Comparison of ENCODE assay signal across 10 mouse cellular contexts in genomic region chr19:43546337-43547117, GRCm38 (mm10). TPM values are rescaled to one million over a fixed set of nuclear protein-coding genes. Genes with fewer than 3 reads are reported as not detected.
DNase-seq lines count a peak whose midpoint lies in the region; ATAC-seq and TF ChIP-seq lines count a peak whose summit lies in the region.
"Had no signal": no experiment of that assay in that cellular context is flagged by ENCODE, and none has a peak within 500 bp of the region (broad histone marks: within the 10 kb centered on the region; RNA-seq: fewer than 3 reads in every experiment).

No protein-coding gene starts in this region.

- H3K27me3 ChIP-seq in embryonic facial prominence, embryonic 10.5 days (replicated peaks; ENCODE audit: low read depth, poor library complexity, severe bottlenecking) = peaks cover 90% of the 10 kb centered on the region
- no peaks in the 10 kb centered on the region for H3K27me3 ChIP-seq in hindbrain, postnatal 0 days (ENCODE audit: insufficient read depth, low read length)
- no peaks in the 10 kb centered on the region for H3K27me3 ChIP-seq in neural tube, embryonic 11.5 days (ENCODE audit: control insufficient read depth, insufficient read depth, low read length)
- peaks cover 5% of the 10 kb centered on the region for H3K27me3 ChIP-seq in lung, postnatal 0 days (replicated peaks; ENCODE audit: insufficient read depth, low read length)

- no peak for TF ChIP-seq EP300 in lung, postnatal 0 days (IDR thresholded peaks at IDR 0.05)

- H3K36me3 ChIP-seq in embryonic facial prominence, embryonic 10.5 days (replicated peaks) = no peaks in the 10 kb centered on the region
- no peaks in the 10 kb centered on the region for H3K36me3 ChIP-seq in hindbrain, postnatal 0 days (ENCODE audit: insufficient read depth, low read length)
- no peaks in the 10 kb centered on the region for H3K36me3 ChIP-seq in neural tube, embryonic 11.5 days (ENCODE audit: control insufficient read depth, insufficient read depth, low read length)
- H3K36me3 ChIP-seq in lung, postnatal 0 days (ENCODE audit: insufficient read depth, low read length) = no peaks in the 10 kb centered on the region

- no peak overlapping the region for H3K9ac ChIP-seq in hindbrain, postnatal 0 days (replicated peaks; ENCODE audit: low read length)
- peak overlapping the region; percentile 6; the same call in 1 of the 2 replicates for H3K9ac ChIP-seq in neural tube, embryonic 11.5 days (ENCODE audit: low read length)
- no peak overlapping the region for H3K9ac ChIP-seq in lung, postnatal 0 days (replicated peaks; ENCODE audit: low read depth)

- intact Hi-C loops in gastrocnemius, adult 2 months (cut with DNase I) = no loop called here

- H3K4me3 ChIP-seq in gastrocnemius, adult 2 months = no peak overlapping the region
- peak overlapping the region; percentile 45 for H3K4me3 ChIP-seq in embryonic facial prominence, embryonic 10.5 days
- no peak overlapping the region for H3K4me3 ChIP-seq in hindbrain, postnatal 0 days (ENCODE audit: low read length)
- H3K4me3 ChIP-seq in neural tube, embryonic 11.5 days (ENCODE audit: low read depth, low read length) = no peak overlapping the region
- H3K4me3 ChIP-seq in lung, postnatal 0 days (ENCODE audit: low read depth, low read length) = no peak overlapping the region
- H3K4me3 ChIP-seq: megakaryocyte, embryonic 14.5 days had no signal

- no peak overlapping the region; the same call in 1 of the 2 replicates for H3K27ac ChIP-seq in gastrocnemius, adult 2 months
- peak overlapping the region; percentile 41; the same call in 1 of the 2 replicates for H3K27ac ChIP-seq in embryonic facial prominence, embryonic 10.5 days (replicated peaks)
- no peak overlapping the region for H3K27ac ChIP-seq in hindbrain, postnatal 0 days
- H3K27ac ChIP-seq in neural tube, embryonic 11.5 days (ENCODE audit: low read depth, low read length) = no peak overlapping the region
- H3K27ac ChIP-seq in lung, postnatal 0 days (ENCODE audit: low read length) = no peak overlapping the region

- peak; percentile 19 for DNase-seq in gastrocnemius, adult 2 months
- no peak for DNase-seq in gastrocnemius, adult 8-10 months (ENCODE audit: low spot score in 2 of 2)
- peak; percentile 50 for DNase-seq in embryonic facial prominence, embryonic 10.5 days (ENCODE audit: low spot score)
- peak; percentile 7 for DNase-seq in hindbrain, postnatal 0 days (ENCODE audit: low spot score)
- DNase-seq in neural tube, embryonic 11.5 days (ENCODE audit: low spot score) = peak; percentile 45
- no peak for DNase-seq in thymus, postnatal 14 days
- no peak for DNase-seq in right cerebral cortex, postnatal 4 days
- DNase-seq in lung, postnatal 0 days (ENCODE audit: low spot score) = no peak
- DNase-seq: cerebellum, adult 8-10 months had no signal

- peaks cover 20% of the 10 kb centered on the region for H3K4me1 ChIP-seq in embryonic facial prominence, embryonic 10.5 days
- H3K4me1 ChIP-seq in hindbrain, postnatal 0 days (ENCODE audit: insufficient read depth, low read length) = no peaks in the 10 kb centered on the region; the same call in 1 of the 2 replicates
- H3K4me1 ChIP-seq in neural tube, embryonic 11.5 days (ENCODE audit: control insufficient read depth, insufficient read depth, low read length) = peaks cover 8% of the 10 kb centered on the region
- H3K4me1 ChIP-seq in lung, postnatal 0 days (ENCODE audit: insufficient read depth, low read depth, low read length) = no peaks in the 10 kb centered on the region

- H3K9me3 ChIP-seq in embryonic facial prominence, embryonic 10.5 days = no peaks in the 10 kb centered on the region
- H3K9me3 ChIP-seq in hindbrain, postnatal 0 days (ENCODE audit: low read length) = no peaks in the 10 kb centered on the region
- no peaks in the 10 kb centered on the region for H3K9me3 ChIP-seq in neural tube, embryonic 11.5 days (ENCODE audit: control insufficient read depth, low read length)
- H3K9me3 ChIP-seq in lung, postnatal 0 days (ENCODE audit: low read length) = no peaks in the 10 kb centered on the region
- H3K9me3 ChIP-seq: megakaryocyte, embryonic 14.5 days had no signal

- no peak for TF ChIP-seq CTCF in gastrocnemius, adult 2 months (IDR thresholded peaks at IDR 0.05)
- no peak for TF ChIP-seq CTCF in hindbrain, postnatal 0 days (IDR thresholded peaks at IDR 0.05; ENCODE audit: low read depth)
- TF ChIP-seq CTCF in lung, postnatal 0 days (IDR thresholded peaks at IDR 0.05) = no peak

- H3K4me2 ChIP-seq in hindbrain, postnatal 0 days (ENCODE audit: low read depth, low read length) = peak overlapping the region; percentile 39
- H3K4me2 ChIP-seq in neural tube, embryonic 11.5 days (ENCODE audit: low read depth) = peak overlapping the region; percentile 33
- H3K4me2 ChIP-seq in lung, postnatal 0 days (replicated peaks; ENCODE audit: low read depth, low read length) = no peak overlapping the region

- no peak for ATAC-seq in hindbrain, postnatal 0 days
- no peak for ATAC-seq in neural tube, embryonic 11.5 days (ENCODE audit: insufficient read depth, low FRiP score, low TSS enrichment)
- no peak for ATAC-seq in lung, postnatal 0 days

- WGBS in embryonic facial prominence, embryonic 10.5 days = 3% methylated on average over 19 of the region's 19 CpGs
- 10% methylated on average over 19 of the region's 19 CpGs for WGBS in hindbrain, postnatal 0 days
- WGBS in neural tube, embryonic 11.5 days = 11% methylated on average over 19 of the region's 19 CpGs
- WGBS in lung, postnatal 0 days = 5% methylated on average over 19 of the region's 19 CpGs

RNA-seq across cellular contexts. Expression of gene Got1, which starts 22.1 kb away (rescaled TPM):
- total RNA-seq in gastrocnemius, adult 2 months (2021) = 100 to 1,000 TPM; 316 to 792 TPM
- 100 to 1,000 TPM; 284 to 461 (median 369) TPM for total RNA-seq in gastrocnemius, adult 8-10 months (2022)
- 55.4 and 57.9 TPM in 2 replicates for polyA plus RNA-seq in embryonic facial prominence, embryonic 10.5 days (2016; fragmentation: Nextera tagmentation; extraction: Ambion mirVana)
- 120 and 132 TPM in 2 replicates for total RNA-seq in hindbrain, postnatal 0 days (2014; rRNA removed)
- 134 and 136 TPM in 2 replicates for polyA plus RNA-seq in hindbrain, postnatal 0 days (2015; fragmentation: Nextera tagmentation; extraction: Ambion mirVana)
- 49.5 and 57.7 TPM in 2 replicates for polyA plus RNA-seq in neural tube, embryonic 11.5 days (2014; fragmentation: Nextera tagmentation; extraction: Ambion mirVana)
- 14.2 and 15.6 TPM in 2 replicates for polyA plus RNA-seq in lung, postnatal 0 days (2015; fragmentation: Nextera tagmentation; extraction: Ambion mirVana)

Comparison
In these comparisons a context has a peak if more than half of its experiments do, and no peak if none do; other contexts are left out.
1. DNase-seq: peak in gastrocnemius, adult 2 months (single experiment), embryonic facial prominence, embryonic 10.5 days (single experiment), hindbrain, postnatal 0 days (single experiment) and neural tube, embryonic 11.5 days (single experiment); none in gastrocnemius, adult 8-10 months (0 of 2), thymus, postnatal 14 days (single experiment), right cerebral cortex, postnatal 4 days (single experiment) and lung, postnatal 0 days (single experiment).